Mouse (Mus musculus) lung, postnatal 0 days (tissue): ENCODE measurements around the gene Ankrd66. TPM values are rescaled to one million over a fixed set of nuclear protein-coding genes. Genes with fewer than 3 reads are reported as not detected.

ENCODE experiments used
- ATAC-seq: fragments of 200-750 bp; cut with Nextera tagmentation; 2 replicates; pipeline ENCODE4 v1.8.0; 2017; ENCODE audit warnings: moderate library complexity
- DNase-seq: peaks from one replicate; pipeline ENCODE4 v3.0.0-alpha.2; 2016; ENCODE audit warnings: low spot score
- H3K27ac ChIP-seq: fragments of 300-500 bp; sonication (generic); 2 replicates; pipeline ENCODE4 v1.5.1; 2014; ENCODE audit warnings: antibody characterized with exemption, mild to moderate bottlenecking, low read length, mixed read lengths
- H3K27me3 ChIP-seq: fragments of 300-500 bp; sonication (generic); replicated peaks from 2 replicates; pipeline ENCODE4 v1.6.1; 2014; ENCODE audit warnings: low read length, mixed read lengths; ENCODE audit not compliant: insufficient read depth
- H3K36me3 ChIP-seq: fragments of 300-500 bp; sonication (generic); 2 replicates; pipeline ENCODE4 v1.6.1; 2014; ENCODE audit warnings: low read length, mixed read lengths; ENCODE audit not compliant: insufficient read depth
- H3K4me1 ChIP-seq: fragments of 300-500 bp; sonication (generic); 2 replicates; pipeline ENCODE4 v1.6.1; 2014; ENCODE audit warnings: antibody characterized with exemption, low read depth, low read length, mixed read lengths; ENCODE audit not compliant: insufficient read depth
- H3K4me2 ChIP-seq: fragments of 300-500 bp; sonication (generic); replicated peaks from 2 replicates; pipeline ENCODE4 v1.6.1; 2014; ENCODE audit warnings: low read depth, mild to moderate bottlenecking, low read length, moderate library complexity, mixed read lengths
- H3K4me3 ChIP-seq: fragments of 300-500 bp; sonication (generic); 2 replicates; pipeline ENCODE4 v1.5.1; 2014; ENCODE audit warnings: low read depth, low read length
- H3K9ac ChIP-seq: fragments of 300-500 bp; sonication (generic); replicated peaks from 2 replicates; pipeline ENCODE4 v1.6.1; 2014; ENCODE audit warnings: low read depth, mild to moderate bottlenecking
- H3K9me3 ChIP-seq: fragments of 300-500 bp; sonication (generic); 2 replicates; pipeline ENCODE4 v1.6.1; 2016; ENCODE audit warnings: low read length, mixed read lengths
- CTCF ChIP-seq: IDR thresholded peaks from 2 replicates; pipeline ENCODE4 v1.5.1; 2016; ENCODE audit warnings: antibody characterized with exemption, mild to moderate bottlenecking
- EP300 ChIP-seq: IDR thresholded peaks from 2 replicates; pipeline ENCODE4 v1.6.1; 2016; ENCODE audit warnings: antibody characterized with exemption, mild to moderate bottlenecking, control low read depth
- WGBS: fragments of 180-500 bp; shearing (Covaris S2); extraction: QIAGEN DNeasy Blood & Tissue Kit; methylation state at CpG from one replicate; pipeline ENCODE4 v1.1.7; 2014; 5-methylcytosine and 5-hydroxymethylcytosine counted together
- polyA plus RNA-seq: library from polyadenylated mRNA; unstranded; fragments of >200 nt; fragmentation: Nextera tagmentation; extraction: Ambion mirVana; gene quantifications from 2 replicates; pipeline ENCODE4 v1.2.1, GENCODE M21; 2015

Ankrd66 gene
- polyA plus RNA-seq, 1 experiment from 2014 or later, result 1.3 TPM

DNA sequence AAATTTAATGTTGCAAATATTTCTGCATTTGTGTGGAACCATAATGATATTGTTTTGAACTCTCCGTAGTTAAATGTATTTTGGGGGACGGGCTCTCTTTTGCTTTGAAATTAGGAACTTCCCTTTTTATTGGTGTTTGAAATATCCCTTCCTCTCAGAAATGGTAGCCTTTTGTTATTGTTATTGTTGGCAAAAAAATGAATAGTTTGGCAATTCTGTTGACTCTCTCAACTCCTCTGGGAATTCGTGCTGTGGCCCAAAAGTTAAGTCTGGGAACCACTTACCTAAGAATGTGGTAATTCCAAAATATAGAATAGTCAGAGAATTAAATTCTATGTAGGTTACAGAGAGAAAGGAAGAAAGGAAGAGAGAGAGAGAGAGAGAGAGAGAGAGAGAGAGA is 23.3 kb downstream of the Ankrd66 start:
- H3K9ac ChIP-seq, result no peak overlapping the region
- no peak for ATAC-seq
- H3K4me3 ChIP-seq, result no peak overlapping the region
- no peaks in the 10 kb centered on the region for H3K9me3 ChIP-seq
- H3K4me2 ChIP-seq, result no peak overlapping the region
- 70% methylated on average over 3 of the region's 3 CpGs for WGBS
- no peak for DNase-seq
- no peak overlapping the region for H3K27ac ChIP-seq
- H3K36me3 ChIP-seq, result no peaks in the 10 kb centered on the region
- no peaks in the 10 kb centered on the region for H3K4me1 ChIP-seq
- no peaks in the 10 kb centered on the region for H3K27me3 ChIP-seq
- TF ChIP-seq CTCF (no peak), EP300 (no peak)

DNA sequence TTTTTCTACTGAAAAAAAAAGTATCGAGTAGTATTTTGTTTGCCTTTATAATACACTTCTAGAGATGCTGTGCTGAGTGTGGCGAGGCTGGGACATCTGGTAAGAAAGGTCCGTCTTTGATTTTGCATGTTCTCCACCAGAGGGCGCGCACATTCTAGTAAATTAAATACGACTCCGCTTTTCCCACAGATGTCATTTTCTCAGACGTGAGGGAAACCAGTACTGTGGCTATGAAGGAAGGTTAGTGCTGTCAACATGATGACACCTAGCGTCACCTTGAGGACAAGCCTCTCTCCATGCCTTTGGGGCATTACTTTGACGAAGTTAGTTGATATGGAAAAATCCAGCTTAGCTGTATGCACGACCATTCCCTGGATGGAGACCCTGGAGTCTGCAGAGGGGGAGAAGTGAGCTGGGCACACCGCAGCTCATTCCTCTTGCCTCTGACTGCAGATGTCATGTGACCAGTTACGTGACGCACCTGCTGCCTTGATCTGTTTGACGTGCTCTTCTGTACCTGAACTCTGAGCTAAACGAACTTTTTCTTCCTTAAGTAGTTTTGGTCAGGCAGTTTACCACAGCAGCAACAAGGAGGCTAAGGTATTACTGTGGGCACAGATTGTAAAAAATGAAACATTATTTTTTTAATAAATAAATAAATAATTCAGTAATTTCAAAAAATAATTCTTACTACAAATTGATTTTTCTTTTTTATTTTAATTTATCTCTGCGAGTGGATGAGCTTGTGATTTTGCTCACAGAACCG is 24.6 kb downstream of the Ankrd66 start:
- TF ChIP-seq CTCF, result peak; percentile 80
- TF ChIP-seq EP300, result no peak
- H3K4me3 ChIP-seq, result no peak overlapping the region
- ATAC-seq, result peak; percentile 53; the same call in 1 of the 2 replicates
- no peaks in the 10 kb centered on the region for H3K36me3 ChIP-seq
- no peak overlapping the region for H3K9ac ChIP-seq
- peak; percentile 90 for DNase-seq
- no peak overlapping the region for H3K27ac ChIP-seq
- no peaks in the 10 kb centered on the region for H3K27me3 ChIP-seq
- no peaks in the 10 kb centered on the region for H3K4me1 ChIP-seq
- no peak overlapping the region for H3K4me2 ChIP-seq
- no peaks in the 10 kb centered on the region for H3K9me3 ChIP-seq
- WGBS, result 20% methylated on average over 18 of the region's 18 CpGs

DNA sequence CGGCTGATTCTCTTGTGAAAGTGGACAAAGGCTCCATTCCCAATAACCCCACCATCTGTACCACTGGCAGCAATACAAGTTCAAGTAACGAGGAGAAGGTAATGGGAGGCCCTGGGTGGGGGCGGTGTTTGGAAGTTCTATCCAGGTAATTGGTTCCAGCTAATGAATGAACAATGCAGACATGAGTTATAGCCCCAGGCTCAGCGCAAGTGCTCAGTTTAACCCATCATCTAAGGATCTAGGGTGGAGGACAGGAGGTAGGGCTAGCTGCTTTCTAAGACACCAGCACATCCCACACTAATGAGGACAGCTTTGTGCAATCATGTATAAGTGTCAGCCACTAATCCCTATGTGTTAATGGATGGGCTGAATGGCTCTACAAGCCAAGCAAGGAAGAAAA is 32.7 kb downstream of the Ankrd66 start:
- H3K4me3 ChIP-seq, result no peak overlapping the region
- H3K27ac ChIP-seq, result no peak overlapping the region
- no peaks in the 10 kb centered on the region for H3K9me3 ChIP-seq
- ATAC-seq (no peak), DNase-seq (no peak)
- no peaks in the 10 kb centered on the region for H3K27me3 ChIP-seq
- no peaks in the 10 kb centered on the region for H3K4me1 ChIP-seq
- WGBS, result 78% methylated on average over 4 of the region's 4 CpGs
- TF ChIP-seq CTCF (no peak), EP300 (no peak)
- no peak overlapping the region for H3K9ac ChIP-seq
- no peak overlapping the region for H3K4me2 ChIP-seq
- no peaks in the 10 kb centered on the region for H3K36me3 ChIP-seq

DNA sequence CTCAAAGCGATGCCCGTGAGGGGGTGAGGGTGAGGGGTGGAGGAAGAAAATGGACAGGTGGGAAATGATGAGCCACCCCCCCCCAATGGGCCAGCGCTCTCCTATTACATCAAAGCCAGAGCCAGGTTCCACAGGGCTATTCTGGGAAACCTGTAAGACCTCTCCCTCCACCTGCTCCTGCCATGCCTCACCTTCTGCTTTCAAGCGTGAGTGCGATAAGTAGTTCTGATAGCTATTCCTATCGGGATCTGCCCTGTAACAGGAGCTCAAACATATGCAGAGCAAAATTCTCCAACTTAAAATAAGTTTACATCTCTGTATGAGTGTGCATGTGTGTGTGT is 38.9 kb downstream of the Ankrd66 start:
- Histone ChIP-seq H3K27me3 (no peaks in the 10 kb centered on the region), H3K9me3 (no peaks in the 10 kb centered on the region), H3K4me1 (no peaks in the 10 kb centered on the region), H3K4me3 (no peak overlapping the region), H3K4me2 (no peak overlapping the region), H3K9ac (no peak overlapping the region), H3K27ac (no peak overlapping the region), H3K36me3 (no peaks in the 10 kb centered on the region)
- TF ChIP-seq EP300 (no peak), CTCF (no peak)
- whole genome bisulfite sequencing, result 27% methylated on average over 6 of the region's 6 CpGs
- no peak for DNase-seq
- ATAC-seq, result no peak

DNA sequence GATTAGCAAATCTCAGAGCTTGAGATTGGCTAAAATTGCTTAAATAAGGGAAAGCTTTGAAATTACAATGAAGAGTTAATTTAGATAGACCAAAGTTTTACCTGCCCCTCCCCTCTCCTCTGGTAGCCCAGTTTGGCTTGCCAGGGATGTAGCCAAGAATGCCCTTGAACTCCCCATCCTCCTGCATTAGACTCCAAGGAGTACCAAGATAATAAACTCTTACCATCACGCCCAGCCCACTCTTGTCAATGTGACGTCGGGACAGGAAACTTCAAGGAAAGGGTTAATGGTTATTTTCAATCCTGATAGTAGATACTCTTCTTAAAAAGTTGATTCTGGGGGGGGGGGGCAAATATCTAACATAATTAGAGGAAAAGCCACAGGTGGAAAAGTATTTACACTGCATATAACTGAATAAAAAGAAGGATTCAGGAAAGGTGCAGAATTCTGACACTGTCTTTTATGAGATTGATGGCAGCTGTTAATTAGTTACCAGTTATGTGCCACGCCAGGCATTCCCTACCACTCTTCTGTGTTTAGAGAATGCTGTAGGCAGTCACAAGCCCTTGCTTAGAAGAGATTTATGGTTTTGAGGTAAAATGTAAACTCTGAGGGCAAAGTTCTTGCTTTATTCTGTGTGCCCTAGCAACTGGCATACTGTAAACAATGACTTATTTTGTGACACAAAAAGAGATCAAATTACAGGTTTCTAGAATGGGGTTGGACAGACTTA is 39.4 kb downstream of the Ankrd66 start:
- Histone ChIP-seq H3K36me3 (no peaks in the 10 kb centered on the region), H3K4me1 (no peaks in the 10 kb centered on the region), H3K4me3 (no peak overlapping the region), H3K9me3 (no peaks in the 10 kb centered on the region), H3K4me2 (no peak overlapping the region), H3K9ac (no peak overlapping the region), H3K27ac (no peak overlapping the region), H3K27me3 (no peaks in the 10 kb centered on the region)
- no peak for ATAC-seq
- no peak for DNase-seq
- 28% methylated on average over 4 of the region's 4 CpGs for WGBS
- TF ChIP-seq EP300, result no peak
- TF ChIP-seq CTCF, result no peak

DNA sequence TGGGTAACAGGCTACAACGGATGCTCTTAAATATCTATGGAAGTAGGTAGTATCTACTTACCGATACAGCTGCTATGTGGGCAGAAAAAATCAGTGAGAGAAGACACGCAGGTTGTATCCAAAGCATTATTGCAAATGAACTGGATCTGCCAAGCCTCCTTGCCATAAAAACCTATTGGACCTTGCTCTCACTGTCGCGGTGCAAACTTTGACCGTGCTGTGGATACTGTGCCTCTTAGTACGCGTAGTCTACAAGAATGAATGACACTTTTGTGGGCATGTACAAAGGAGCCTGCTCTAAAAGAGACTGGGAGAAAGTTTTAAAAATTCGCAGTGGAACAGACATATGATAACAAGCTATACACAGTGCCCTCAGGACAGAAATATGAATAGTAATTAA is 40.8 kb downstream of the Ankrd66 start, which contains the start of gene Mep1a:
Gene Mep1a (minus strand): TSS at position 221 of the 400 bp plus-strand sequence.
- TF ChIP-seq CTCF, result no peak
- no peak for TF ChIP-seq EP300
- no peaks in the 10 kb centered on the region for H3K9me3 ChIP-seq
- WGBS, result 92% methylated on average over 9 of the region's 9 CpGs
- ATAC-seq (no peak), DNase-seq (no peak)
- no peaks in the 10 kb centered on the region for H3K27me3 ChIP-seq
- no peak within 1 kb of the TSS for H3K4me3 ChIP-seq
- H3K36me3 ChIP-seq, result no peaks in the 10 kb centered on the region
- H3K4me2 ChIP-seq, result no peak within 1 kb of the TSS
- no peak within 1 kb of the TSS for H3K9ac ChIP-seq
- H3K4me1 ChIP-seq, result no peaks in the 10 kb centered on the region
- H3K27ac ChIP-seq, result no peak within 1 kb of the TSS
